Comparison of ENCODE assay signal across 15 mouse cellular contexts in genomic region chr1:181440982-181441603, GRCm38 (mm10).
DNase-seq lines count a peak whose midpoint lies in the region; ATAC-seq and TF ChIP-seq lines count a peak whose summit lies in the region.
"Had no signal": no experiment of that assay in that cellular context is flagged by ENCODE, and none has a peak within 500 bp of the region (broad histone marks: within the 10 kb centered on the region; RNA-seq: fewer than 3 reads in every experiment).

No protein-coding gene starts in this region.

- H3K4me1 ChIP-seq in forebrain, embryonic 15.5 days, result peaks cover 23% of the 10 kb centered on the region
- no peaks in the 10 kb centered on the region for H3K4me1 ChIP-seq in forebrain, postnatal 0 days (ENCODE audit: insufficient read depth)
- no peaks in the 10 kb centered on the region for H3K4me1 ChIP-seq in stomach, embryonic 14.5 days (ENCODE audit: control insufficient read depth, insufficient read depth, low read length)
- no peaks in the 10 kb centered on the region for H3K4me1 ChIP-seq in stomach, postnatal 0 days (replicated peaks; ENCODE audit: control insufficient read depth, insufficient read depth)
- peaks cover 7% of the 10 kb centered on the region; the same call in 1 of the 2 replicates for H3K4me1 ChIP-seq in stomach, embryonic 16.5 days (ENCODE audit: control insufficient read depth, insufficient read depth, low read length)
- H3K4me1 ChIP-seq in midbrain, embryonic 16.5 days (ENCODE audit: control insufficient read depth, insufficient read depth, low read length), result no peaks in the 10 kb centered on the region
- H3K4me1 ChIP-seq: midbrain, embryonic 13.5 days; neural tube, embryonic 13.5 days had no signal

- no peaks in the 10 kb centered on the region for H3K9me3 ChIP-seq in forebrain, embryonic 15.5 days
- no peaks in the 10 kb centered on the region for H3K9me3 ChIP-seq in forebrain, postnatal 0 days (ENCODE audit: low read length)
- H3K9me3 ChIP-seq in stomach, embryonic 14.5 days (ENCODE audit: control insufficient read depth, low read depth, low read length), result no peaks in the 10 kb centered on the region
- H3K9me3 ChIP-seq in stomach, postnatal 0 days (ENCODE audit: control insufficient read depth, low read length), result no peaks in the 10 kb centered on the region
- no peaks in the 10 kb centered on the region for H3K9me3 ChIP-seq in stomach, embryonic 16.5 days (replicated peaks; ENCODE audit: control insufficient read depth, low read length)
- H3K9me3 ChIP-seq in midbrain, embryonic 16.5 days (replicated peaks; ENCODE audit: control insufficient read depth, low read length, poor library complexity, severe bottlenecking), result no peaks in the 10 kb centered on the region
- H3K9me3 ChIP-seq: G1E; midbrain, embryonic 13.5 days; neural tube, embryonic 13.5 days had no signal

- H3K9ac ChIP-seq in forebrain, embryonic 15.5 days (replicated peaks), result no peak overlapping the region
- H3K9ac ChIP-seq in forebrain, postnatal 0 days, result no peak overlapping the region
- no peak overlapping the region for H3K9ac ChIP-seq in stomach, embryonic 14.5 days (replicated peaks; ENCODE audit: low read depth, low read length)
- no peak overlapping the region for H3K9ac ChIP-seq in stomach, postnatal 0 days (ENCODE audit: low read length)
- no peak overlapping the region for H3K9ac ChIP-seq in stomach, embryonic 16.5 days (ENCODE audit: low read length)
- no peak overlapping the region for H3K9ac ChIP-seq in midbrain, embryonic 16.5 days (ENCODE audit: low read depth, low read length)
- H3K9ac ChIP-seq: liver, embryonic 14.5 days; midbrain, embryonic 13.5 days; neural tube, embryonic 13.5 days had no signal

- DNase-seq in forebrain, postnatal 0 days, result no peak
- no peak for DNase-seq in stomach, postnatal 0 days (ENCODE audit: low spot score)
- DNase-seq in kidney, postnatal 36 days, result peak; percentile 48 to 54
- DNase-seq in retina, embryonic 14.5 days (ENCODE audit: low spot score), result no peak
- DNase-seq: thymus, postnatal 36 days had no signal

- H3K4me3 ChIP-seq in forebrain, embryonic 15.5 days, result no peak overlapping the region
- no peak overlapping the region for H3K4me3 ChIP-seq in forebrain, postnatal 0 days (ENCODE audit: low read depth, low read length)
- H3K4me3 ChIP-seq in stomach, embryonic 14.5 days (ENCODE audit: low read depth, low read length), result no peak overlapping the region
- H3K4me3 ChIP-seq in stomach, postnatal 0 days (ENCODE audit: low read depth, low read length), result no peak overlapping the region
- H3K4me3 ChIP-seq in stomach, embryonic 16.5 days (replicated peaks; ENCODE audit: low read length), result no peak overlapping the region
- H3K4me3 ChIP-seq in midbrain, embryonic 16.5 days (ENCODE audit: low read depth, low read length), result no peak overlapping the region
- H3K4me3 ChIP-seq: midbrain, embryonic 13.5 days; neural tube, embryonic 13.5 days had no signal

- TF ChIP-seq CTCF in forebrain, postnatal 0 days (IDR thresholded peaks at IDR 0.05; ENCODE audit: low read depth), result no peak
- TF ChIP-seq CTCF in stomach, postnatal 0 days (IDR thresholded peaks at IDR 0.05; ENCODE audit: low read depth), result no peak

- H3K27ac ChIP-seq in forebrain, embryonic 15.5 days (replicated peaks), result peak overlapping the region; percentile 49
- no peak overlapping the region for H3K27ac ChIP-seq in forebrain, postnatal 0 days (ENCODE audit: low read depth, low read length)
- H3K27ac ChIP-seq in stomach, embryonic 14.5 days (ENCODE audit: low read length), result peak overlapping the region; percentile 72
- H3K27ac ChIP-seq in stomach, postnatal 0 days (replicated peaks), result no peak overlapping the region
- H3K27ac ChIP-seq in stomach, embryonic 16.5 days (ENCODE audit: low read length), result peak overlapping the region; percentile 76
- H3K27ac ChIP-seq in midbrain, embryonic 16.5 days (ENCODE audit: low read length), result no peak overlapping the region
- H3K27ac ChIP-seq: liver, embryonic 14.5 days; midbrain, embryonic 13.5 days; neural tube, embryonic 13.5 days had no signal

- ATAC-seq in forebrain, embryonic 15.5 days (replicated peaks), result no peak; the same call in 1 of the 2 replicates
- no peak for ATAC-seq in forebrain, postnatal 0 days
- ATAC-seq in stomach, embryonic 14.5 days (ENCODE audit: insufficient number of reproducible peaks, insufficient read depth, low FRiP score, low read depth), result no peak
- no peak for ATAC-seq in stomach, postnatal 0 days (ENCODE audit: low FRiP score, low TSS enrichment)
- ATAC-seq in stomach, embryonic 16.5 days (ENCODE audit: insufficient read depth, low FRiP score), result peak; percentile 14; the same call in 1 of the 2 replicates
- no peak for ATAC-seq in midbrain, embryonic 16.5 days
- ATAC-seq: hindbrain, embryonic 16.5 days; midbrain, embryonic 13.5 days had no signal

- TF ChIP-seq EP300 in stomach, postnatal 0 days (optimal IDR thresholded peaks at IDR 0.05), result no peak

- 61% methylated on average over 8 of the region's 8 CpGs for WGBS in forebrain, embryonic 15.5 days
- WGBS in forebrain, postnatal 0 days, result 54% methylated on average over 8 of the region's 8 CpGs
- 68% methylated on average over 8 of the region's 8 CpGs for WGBS in stomach, embryonic 14.5 days
- WGBS in stomach, postnatal 0 days, result 72% methylated on average over 8 of the region's 8 CpGs
- 78% methylated on average over 8 of the region's 8 CpGs for WGBS in stomach, embryonic 16.5 days
- 65% methylated on average over 8 of the region's 8 CpGs for WGBS in midbrain, embryonic 16.5 days

- H3K4me2 ChIP-seq in forebrain, embryonic 15.5 days (replicated peaks), result no peak overlapping the region
- H3K4me2 ChIP-seq in forebrain, postnatal 0 days (ENCODE audit: low read depth), result no peak overlapping the region
- no peak overlapping the region for H3K4me2 ChIP-seq in stomach, embryonic 14.5 days (replicated peaks; ENCODE audit: low read depth, low read length)
- no peak overlapping the region for H3K4me2 ChIP-seq in stomach, postnatal 0 days (replicated peaks; ENCODE audit: low read depth)
- no peak overlapping the region for H3K4me2 ChIP-seq in stomach, embryonic 16.5 days (ENCODE audit: low read depth, low read length)
- H3K4me2 ChIP-seq in midbrain, embryonic 16.5 days (ENCODE audit: low read length), result no peak overlapping the region
- H3K4me2 ChIP-seq: heart, embryonic 11.5 days; midbrain, embryonic 13.5 days; neural tube, embryonic 13.5 days had no signal

- no peaks in the 10 kb centered on the region for H3K27me3 ChIP-seq in forebrain, embryonic 15.5 days
- no peaks in the 10 kb centered on the region for H3K27me3 ChIP-seq in forebrain, postnatal 0 days (ENCODE audit: insufficient read depth, low read length)
- no peaks in the 10 kb centered on the region for H3K27me3 ChIP-seq in stomach, embryonic 14.5 days (ENCODE audit: control insufficient read depth, insufficient read depth, low read length)
- no peaks in the 10 kb centered on the region for H3K27me3 ChIP-seq in stomach, postnatal 0 days (ENCODE audit: control insufficient read depth, insufficient read depth, low read length)
- no peaks in the 10 kb centered on the region for H3K27me3 ChIP-seq in stomach, embryonic 16.5 days (ENCODE audit: control insufficient read depth, insufficient read depth, low read length)
- no peaks in the 10 kb centered on the region for H3K27me3 ChIP-seq in midbrain, embryonic 16.5 days (ENCODE audit: control insufficient read depth, insufficient read depth, low read depth, low read length)
- H3K27me3 ChIP-seq: midbrain, embryonic 13.5 days; neural tube, embryonic 13.5 days had no signal

- no peaks in the 10 kb centered on the region for H3K36me3 ChIP-seq in forebrain, embryonic 15.5 days
- H3K36me3 ChIP-seq in forebrain, postnatal 0 days (ENCODE audit: insufficient read depth), result no peaks in the 10 kb centered on the region
- no peaks in the 10 kb centered on the region for H3K36me3 ChIP-seq in stomach, embryonic 14.5 days (ENCODE audit: control insufficient read depth, insufficient read depth, low read length)
- H3K36me3 ChIP-seq in stomach, postnatal 0 days (ENCODE audit: control insufficient read depth, insufficient read depth, low read length), result no peaks in the 10 kb centered on the region
- no peaks in the 10 kb centered on the region for H3K36me3 ChIP-seq in stomach, embryonic 16.5 days (ENCODE audit: control insufficient read depth, insufficient read depth, low read length)
- no peaks in the 10 kb centered on the region for H3K36me3 ChIP-seq in midbrain, embryonic 16.5 days (ENCODE audit: control insufficient read depth, insufficient read depth, low read length)
- H3K36me3 ChIP-seq: G1E; midbrain, embryonic 13.5 days; neural tube, embryonic 13.5 days had no signal

Comparison
In these comparisons a context has a peak if more than half of its experiments do, and no peak if none do; other contexts are left out.
1. H3K27ac ChIP-seq: peak in forebrain, embryonic 15.5 days (single experiment), stomach, embryonic 14.5 days (single experiment) and stomach, embryonic 16.5 days (single experiment); none in forebrain, postnatal 0 days (single experiment), stomach, postnatal 0 days (single experiment) and midbrain, embryonic 16.5 days (single experiment).
2. DNase-seq: peak in kidney, postnatal 36 days (2 of 2); none in forebrain, postnatal 0 days (single experiment), stomach, postnatal 0 days (single experiment) and retina, embryonic 14.5 days (single experiment).